Mouse (Mus musculus): ENCODE data around the gene Tm7sf3.
"Not testable (repeated sequence)": the region's sequence is repeated elsewhere in the genome, so short reads cannot be mapped to it uniquely, and the experiment has no call there.

The Tm7sf3 gene

DNA sequence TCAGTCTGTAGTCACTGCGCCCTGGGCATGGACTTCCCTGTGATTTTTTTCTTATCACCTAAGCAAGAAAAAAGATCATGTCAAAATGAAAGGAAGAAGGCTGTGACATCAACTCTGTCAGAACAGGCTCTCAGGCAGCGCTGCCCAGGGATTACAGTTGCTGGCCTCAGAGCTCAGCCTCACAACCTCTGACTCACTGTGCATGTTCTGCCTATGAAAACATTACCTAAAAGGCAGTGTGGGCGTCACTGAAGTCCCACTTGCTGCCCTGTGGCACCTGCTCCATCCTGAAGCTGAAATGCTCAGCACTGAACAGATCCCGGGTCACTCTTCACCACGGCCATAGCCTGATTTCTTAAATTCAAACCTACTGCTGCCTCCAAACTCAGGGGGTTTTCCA, 29.9 kb downstream of the Tm7sf3 start:
- DNase-seq: no peak

GRCm38 (mm10) chr6:146611897-146612296, 30.7 kb downstream of the Tm7sf3 start:
- no peak for DNase-seq

DNA sequence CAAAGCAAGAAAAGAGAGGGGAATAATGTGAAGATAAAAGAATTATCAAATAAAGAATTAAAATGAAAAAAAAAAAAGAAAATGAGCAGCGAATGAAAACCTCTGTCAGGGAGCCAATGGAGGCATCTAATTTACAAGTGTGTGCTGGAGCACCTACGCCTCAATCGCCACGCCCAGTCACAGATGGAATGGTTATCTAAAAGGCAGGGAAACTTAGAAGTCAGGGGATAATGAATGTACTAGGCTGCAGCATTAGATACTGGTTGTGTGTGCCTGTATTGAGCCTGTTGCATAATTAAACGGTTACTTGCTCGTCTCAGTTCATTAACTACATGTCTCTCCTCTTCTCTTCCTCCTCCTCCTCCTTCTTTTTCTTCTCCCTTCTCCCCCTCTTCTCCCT, 31.2 kb downstream of the Tm7sf3 start:
- no peak for DNase-seq

DNA sequence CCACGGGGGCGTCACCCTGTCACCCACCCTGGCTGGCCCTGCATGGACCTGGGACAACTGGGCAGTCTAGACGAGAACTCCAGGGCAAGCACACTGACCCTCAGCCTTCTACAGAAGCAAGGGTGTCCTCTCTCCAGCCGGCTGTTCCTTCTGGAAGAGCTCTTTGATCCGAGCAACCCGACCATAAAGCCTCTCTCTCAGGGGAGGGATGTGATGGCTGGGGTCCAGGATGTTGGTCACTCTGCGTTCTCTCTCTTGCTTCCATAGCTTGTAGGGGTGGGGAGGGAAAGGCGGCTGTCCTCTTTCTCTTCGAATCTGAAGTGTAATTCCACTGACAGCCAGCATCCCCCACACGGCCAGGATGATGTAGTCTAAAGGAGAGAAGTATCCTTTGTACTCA, 39.0 kb downstream of the Tm7sf3 start:
- DNase-seq: no peak

DNA sequence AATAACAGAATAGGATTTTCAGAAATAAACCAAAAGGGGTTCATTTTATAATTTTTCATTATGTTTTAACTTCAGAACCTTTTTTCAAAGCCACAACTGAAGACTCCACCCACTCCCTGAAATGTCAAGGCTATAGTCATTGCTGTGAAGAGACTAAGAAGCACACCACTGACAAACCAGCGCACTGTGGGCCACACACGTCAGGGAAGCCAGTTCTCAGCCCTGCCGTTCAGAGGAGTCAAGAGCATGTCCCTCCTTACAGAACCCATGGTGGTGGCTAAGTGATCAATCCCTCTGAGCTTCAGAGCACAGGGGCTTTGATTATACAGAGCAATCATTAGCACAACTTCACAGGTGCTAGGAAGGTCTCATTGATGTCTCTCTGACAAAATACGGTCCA, 40.0 kb downstream of the Tm7sf3 start:
- no peak for DNase-seq

- DNase-seq: no peak
Measured at GRCm38 (mm10) chr6:146585134-146585533, 57.5 kb downstream of the Tm7sf3 start.

- no peak for DNase-seq
Measured at GRCm38 (mm10) chr6:146583366-146584046, 59.1 kb downstream of the Tm7sf3 start.

- DNase-seq: no peak
Measured at GRCm38 (mm10) chr6:146580381-146580926, 62.2 kb downstream of the Tm7sf3 start.

DNA sequence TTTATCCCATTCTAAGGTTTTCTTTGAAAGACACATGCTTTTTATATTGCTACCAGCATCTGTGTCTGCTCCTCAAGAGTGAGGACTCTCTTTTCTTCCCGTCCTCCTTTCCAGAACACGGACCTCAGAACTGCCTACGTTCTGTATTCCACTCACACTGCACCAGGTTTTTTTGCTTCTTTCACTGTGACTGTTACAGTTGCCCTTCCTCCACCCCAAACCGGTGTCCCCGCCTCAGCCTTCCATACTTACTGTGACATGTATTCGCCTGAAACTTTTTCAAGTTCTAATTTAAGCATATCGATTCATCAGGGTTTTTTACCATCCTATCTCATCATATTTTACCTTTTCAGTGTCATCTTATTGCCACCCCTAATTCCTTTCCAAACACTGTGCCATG, 64.0 kb downstream of the Tm7sf3 start:
- peak in 1 of 2 experiments; percentile 6 for DNase-seq

- DNase-seq: peak; percentile 81 to 87
Measured at GRCm38 (mm10) chr6:146578111-146578531, 64.5 kb downstream of the Tm7sf3 start.

- DNase-seq: peak; percentile 98 to 99
Measured at GRCm38 (mm10) chr6:146577310-146578109, 65.1 kb downstream of the Tm7sf3 start, which contains the start of gene Ints13. TSS of gene Ints13 (minus strand) at chr6:146577835.

- DNase-seq: no peak
Measured at GRCm38 (mm10) chr6:146576903-146577302, 65.7 kb downstream of the Tm7sf3 start, which contains the start of gene Fgfr1op2. TSS of gene Fgfr1op2 (plus strand) at chr6:146577203.

DNA sequence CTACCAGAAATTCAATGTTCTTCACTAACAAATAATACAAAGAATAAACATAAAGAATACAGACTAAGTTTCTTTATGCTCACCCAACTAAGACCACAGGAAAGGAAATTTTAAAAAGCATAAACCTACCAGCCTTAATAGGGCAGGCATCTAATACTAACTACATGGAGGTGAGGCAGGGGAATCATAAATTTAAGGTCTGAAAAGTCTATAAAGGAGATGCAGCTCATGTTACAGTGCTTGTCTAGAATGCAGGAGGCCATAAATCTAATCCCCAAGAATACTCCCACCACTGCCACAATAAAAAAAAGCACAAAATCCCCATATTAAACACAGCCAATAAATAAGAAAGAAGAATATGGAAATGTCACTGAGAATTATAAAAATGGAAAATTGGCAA, 70.6 kb downstream of the Tm7sf3 start:
- no peak for DNase-seq

DNA sequence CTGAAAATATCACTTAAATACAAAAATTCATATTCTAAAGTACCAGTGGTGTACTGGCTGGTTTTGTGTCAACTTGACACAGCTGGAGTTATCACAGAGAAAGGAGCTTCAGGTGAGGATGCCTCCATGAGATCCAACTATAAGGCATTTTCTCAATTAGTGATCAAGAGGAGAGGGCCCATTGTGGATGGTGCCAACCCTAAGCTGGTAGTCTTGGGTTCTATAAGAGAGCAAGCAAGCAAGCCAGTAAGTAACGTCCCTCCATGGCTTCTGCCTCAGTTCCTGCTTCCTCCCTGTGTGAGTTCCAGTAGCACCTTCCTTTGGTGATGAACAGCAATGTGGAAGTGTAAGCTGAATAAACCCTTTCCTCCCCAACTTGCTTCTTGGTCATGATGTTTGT, 80.2 kb downstream of the Tm7sf3 start:
- DNase-seq: not testable (repeated sequence)

Data from lung, postnatal 4 days (tissue).